14 mouse cellular contexts compared by ENCODE assay signal in the genomic region with DNA sequence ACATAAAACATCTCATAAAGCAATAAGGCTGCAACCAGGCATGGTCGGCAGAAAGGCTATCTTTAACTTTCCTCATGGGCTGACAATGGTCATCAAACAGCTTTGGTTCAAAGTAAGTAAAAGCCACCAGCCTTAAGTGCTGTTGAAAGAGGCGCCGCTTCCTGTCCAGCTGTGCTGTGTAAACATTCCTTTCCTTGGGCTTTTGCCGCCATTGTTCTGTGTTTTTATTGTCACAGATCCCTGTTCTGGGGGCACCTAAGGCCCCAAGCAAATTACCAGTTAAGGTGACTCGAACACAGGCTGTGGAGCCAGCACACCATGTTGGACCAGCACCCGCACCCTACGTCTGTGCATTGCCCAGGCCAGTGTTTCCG.
A peak's percentile ranks its signal among the peaks of the same experiment; 100 is the strongest.
DNase-seq lines count a peak whose midpoint lies in the region; ATAC-seq and TF ChIP-seq lines count a peak whose summit lies in the region.
"Had no signal": no experiment of that assay in that cellular context is flagged by ENCODE, and none has a peak within 500 bp of the region (broad histone marks: within the 10 kb centered on the region; RNA-seq: fewer than 3 reads in every experiment).

No protein-coding gene starts in this region.

- H3K4me3 ChIP-seq in heart, embryonic 12.5 days = no peak overlapping the region
- H3K4me3 ChIP-seq in ES-E14 (ENCODE audit: insufficient read depth in 1 of 2, low read depth in 1 of 2, low read length in 2 of 2, poor library complexity in 1 of 2, severe bottlenecking in 1 of 2) = no peak overlapping the region
- H3K4me3 ChIP-seq in embryonic facial prominence, embryonic 10.5 days = no peak overlapping the region
- H3K4me3 ChIP-seq: hindbrain, embryonic 15.5 days; midbrain, embryonic 13.5 days had no signal

- no peak overlapping the region for H3K9ac ChIP-seq in heart, embryonic 12.5 days
- no peak overlapping the region for H3K9ac ChIP-seq in ES-E14 (ENCODE audit: insufficient read depth, low read depth, low read length, poor library complexity, severe bottlenecking)
- H3K9ac ChIP-seq: hindbrain, embryonic 15.5 days; midbrain, embryonic 13.5 days had no signal

- H3K9me3 ChIP-seq in heart, embryonic 12.5 days (replicated peaks) = peaks cover 6% of the 10 kb centered on the region
- H3K9me3 ChIP-seq in ES-E14 (ENCODE audit: control insufficient read depth, insufficient read depth, low read depth, low read length) = no peaks in the 10 kb centered on the region
- peaks cover 6% of the 10 kb centered on the region; the same call in 1 of the 2 replicates for H3K9me3 ChIP-seq in embryonic facial prominence, embryonic 10.5 days
- H3K9me3 ChIP-seq: hindbrain, embryonic 15.5 days; midbrain, embryonic 13.5 days had no signal

- 0 out of 2 replicates have a peak, but pooled peaks cover 8% of the 10 kb centered on the region for H3K36me3 ChIP-seq in heart, embryonic 12.5 days
- H3K36me3 ChIP-seq in ES-E14 (ENCODE audit: control insufficient read depth, insufficient read depth, low read length, poor library complexity, severe bottlenecking) = no peaks in the 10 kb centered on the region; the same call in 1 of the 2 replicates
- peaks cover 15% of the 10 kb centered on the region for H3K36me3 ChIP-seq in embryonic facial prominence, embryonic 10.5 days (replicated peaks)
- H3K36me3 ChIP-seq: hindbrain, embryonic 15.5 days had no signal

- peaks cover 35% of the 10 kb centered on the region for H3K4me1 ChIP-seq in heart, embryonic 12.5 days (replicated peaks)
- peaks cover 5 to 25% of the 10 kb centered on the region in 2 experiments; a peak in 3 of 4 replicates for H3K4me1 ChIP-seq in ES-E14 (ENCODE audit: control insufficient read depth in 2 of 2, insufficient read depth in 2 of 2, low read length in 2 of 2, poor library complexity in 1 of 2)
- H3K4me1 ChIP-seq in embryonic facial prominence, embryonic 10.5 days = peaks cover 19% of the 10 kb centered on the region
- H3K4me1 ChIP-seq: hindbrain, embryonic 15.5 days; midbrain, embryonic 13.5 days had no signal

- ATAC-seq in heart, embryonic 12.5 days (ENCODE audit: insufficient number of reproducible peaks, low FRiP score) = no peak
- ATAC-seq: midbrain, embryonic 13.5 days had no signal

- DNase-seq in heart, postnatal 14 days = no peak
- DNase-seq in ES-E14 (ENCODE audit: low read depth, low spot score) = peak; percentile 24
- peak; percentile 23 for DNase-seq in embryonic facial prominence, embryonic 10.5 days (ENCODE audit: low spot score)
- DNase-seq in lung, postnatal 25 days (ENCODE audit: low spot score) = peak; percentile 19
- DNase-seq in thymus, postnatal 14 days = no peak
- no peak for DNase-seq in left cerebral cortex, postnatal 25 days (ENCODE audit: low spot score in 2 of 2)
- no peak for DNase-seq in spleen, postnatal 14 days (ENCODE audit: low spot score in 2 of 2)
- DNase-seq: cerebellum, postnatal 14 days; gastrocnemius, postnatal 25 days; kidney, adult 9 months; layer of hippocampus, adult 9-11 months had no signal

- no peak overlapping the region for H3K4me2 ChIP-seq in heart, embryonic 12.5 days
- H3K4me2 ChIP-seq: hindbrain, embryonic 15.5 days; midbrain, embryonic 13.5 days had no signal

- 57% methylated on average over 8 of the region's 8 CpGs for WGBS in heart, embryonic 12.5 days
- WGBS in embryonic facial prominence, embryonic 10.5 days = 62% methylated on average over 8 of the region's 8 CpGs

- intact Hi-C loops in heart, postnatal 14 days (cut with DNase I) = no loop called here
- intact Hi-C loops in left cerebral cortex, postnatal 25 days (cut with DNase I) = no loop called here

- H3K27ac ChIP-seq in heart, embryonic 12.5 days (ENCODE audit: poor library complexity, severe bottlenecking) = peak overlapping the region; percentile 77
- no peak overlapping the region for H3K27ac ChIP-seq in ES-E14 (ENCODE audit: insufficient read depth, low read depth, low read length, poor library complexity, severe bottlenecking)
- 0 out of 2 replicates have a peak overlapping the region, but pooled peaks have one; percentile 31 for H3K27ac ChIP-seq in embryonic facial prominence, embryonic 10.5 days (replicated peaks)
- H3K27ac ChIP-seq: hindbrain, embryonic 15.5 days; midbrain, embryonic 13.5 days had no signal

- in situ Hi-C loops in ES-E14 (cut with MboI; ENCODE audit: low sequenced_read_pairs in 2 of 2, unreplicated experiment in 2 of 2) = no loop called here

- no peaks in the 10 kb centered on the region for H3K27me3 ChIP-seq in heart, embryonic 12.5 days (replicated peaks)
- no peaks in the 10 kb centered on the region for H3K27me3 ChIP-seq in embryonic facial prominence, embryonic 10.5 days (replicated peaks; ENCODE audit: low read depth, poor library complexity, severe bottlenecking)
- H3K27me3 ChIP-seq: hindbrain, embryonic 15.5 days; midbrain, embryonic 13.5 days had no signal

TF ChIP-seq in ES-E14, 5 proteins besides CTCF, POLR2A, EP300 and RAD21:
- TF ChIP-seq CHD2 (IDR thresholded peaks at IDR 0.05; ENCODE audit: low read depth, low read length) (no peak), MAFK (IDR thresholded peaks at IDR 0.05; ENCODE audit: insufficient read depth, low read depth, low read length) (0 out of 2 replicates have a peak, but pooled peaks have one; percentile 3)

Comparison
In these comparisons a context has a peak if more than half of its experiments do, and no peak if none do; other contexts are left out.
1. DNase-seq: peak in ES-E14 (single experiment), embryonic facial prominence, embryonic 10.5 days (single experiment) and lung, postnatal 25 days (single experiment); none in heart, postnatal 14 days (0 of 2), thymus, postnatal 14 days (single experiment), left cerebral cortex, postnatal 25 days (0 of 2) and spleen, postnatal 14 days (0 of 2).